Mouse (Mus musculus) frontal cortex, postnatal 36 days (tissue): ENCODE results near the gene Eif3g.

Source experiments
- DNase-seq, 2 experiments: peaks; one replicate each; pipeline ENCODE4 v3.0.0; 2022; ENCODE audit warnings: low spot score in 2 of 2

The Eif3g gene

DNA sequence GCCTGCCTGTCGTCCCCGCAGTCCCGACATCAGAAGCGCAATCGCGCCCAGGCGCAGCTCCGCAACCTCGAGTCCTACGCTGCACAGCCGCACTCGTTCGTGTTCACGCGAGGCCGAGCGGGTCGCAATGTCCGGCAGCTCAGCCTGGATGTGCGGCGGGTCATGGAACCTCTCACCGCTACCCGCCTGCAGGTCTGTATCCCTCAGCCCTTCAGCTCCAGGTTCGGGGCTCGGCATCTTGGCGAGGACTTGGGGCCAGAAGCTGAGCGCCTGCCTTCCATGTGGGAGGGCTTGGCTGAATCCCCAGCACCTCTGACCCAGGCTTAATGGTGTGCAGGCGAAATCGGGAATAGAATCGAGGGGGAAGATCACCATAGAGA is 10.0 kb downstream of the Eif3g start:
- no peak for DNase-seq

DNA sequence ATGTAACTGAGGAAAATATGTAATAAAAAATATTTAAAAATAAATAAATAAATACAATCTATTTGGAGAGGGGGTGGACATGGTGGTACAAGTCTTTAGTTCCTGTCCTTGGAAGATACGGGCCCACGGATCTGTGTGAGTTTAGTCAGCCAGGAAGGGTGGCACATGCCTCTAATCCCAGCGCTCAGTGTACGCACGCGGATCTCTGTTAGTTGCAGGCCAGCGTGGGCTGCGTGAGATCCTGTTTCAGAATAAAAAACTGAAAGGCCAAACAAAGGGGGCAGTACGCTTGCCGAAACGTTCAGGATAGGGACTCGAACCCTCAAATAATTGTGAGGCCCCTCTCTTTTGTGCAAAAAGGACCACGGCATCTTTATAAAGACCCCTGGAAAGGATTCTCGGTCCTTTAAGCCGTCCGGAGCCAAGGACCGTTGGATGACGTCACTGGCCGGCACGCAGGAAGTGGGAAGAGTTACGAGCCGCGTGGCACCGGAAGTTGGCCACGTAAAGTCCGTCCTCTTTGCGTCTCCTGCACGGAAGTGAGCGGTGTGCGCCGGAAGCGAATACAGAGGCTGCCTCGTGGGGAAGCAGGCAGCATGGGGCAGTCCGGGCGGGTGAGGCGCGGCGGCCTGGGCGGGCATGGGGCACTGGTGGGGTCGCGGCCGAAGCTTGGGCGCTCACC is 10.6 kb downstream of the Eif3g start, which contains the start of gene Ppan:
Ppan (plus strand) TSS at position 472 of the 682 bp plus-strand sequence.
- DNase-seq: peak; percentile 95 to 97

DNA sequence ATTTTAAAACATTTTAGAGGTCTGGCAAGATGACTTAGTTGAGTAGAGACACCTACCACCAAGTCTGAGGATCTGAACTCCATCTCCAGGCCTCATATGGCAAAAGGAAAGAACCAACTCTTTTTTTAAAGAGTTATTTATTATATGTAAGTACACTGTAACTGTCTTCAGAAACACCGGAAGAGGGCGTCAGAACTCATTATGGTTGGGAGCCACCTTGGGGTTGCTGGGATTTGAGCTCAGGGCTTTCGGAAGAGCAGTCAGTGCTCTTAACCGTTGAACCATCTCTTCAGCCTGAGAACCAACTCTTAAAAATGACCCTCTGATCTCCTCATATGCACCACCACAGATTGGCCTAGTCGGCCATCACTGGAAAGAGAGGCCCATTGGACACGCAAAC is 11.2 kb downstream of the Eif3g start:
- no peak for DNase-seq

DNA sequence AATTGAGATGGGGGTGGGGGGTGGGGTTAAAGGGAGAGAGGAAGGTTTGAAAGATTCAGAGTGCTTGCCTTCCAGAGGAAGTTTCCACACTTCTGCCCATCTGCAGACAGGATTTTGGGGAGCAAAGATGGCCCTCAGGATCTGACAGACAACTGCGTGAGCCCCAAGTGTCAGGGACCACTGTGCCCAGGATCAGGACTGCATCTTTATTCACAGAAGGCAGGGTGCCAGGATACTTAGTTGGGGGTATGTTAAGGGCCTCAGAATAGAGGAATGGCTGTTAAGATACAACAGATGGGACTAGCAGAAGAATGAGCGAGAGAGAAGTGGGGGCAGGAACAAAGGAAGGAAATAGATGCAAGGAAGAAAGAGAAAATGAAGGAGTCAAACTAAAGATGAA is 11.9 kb downstream of the Eif3g start:
- no peak for DNase-seq

DNA sequence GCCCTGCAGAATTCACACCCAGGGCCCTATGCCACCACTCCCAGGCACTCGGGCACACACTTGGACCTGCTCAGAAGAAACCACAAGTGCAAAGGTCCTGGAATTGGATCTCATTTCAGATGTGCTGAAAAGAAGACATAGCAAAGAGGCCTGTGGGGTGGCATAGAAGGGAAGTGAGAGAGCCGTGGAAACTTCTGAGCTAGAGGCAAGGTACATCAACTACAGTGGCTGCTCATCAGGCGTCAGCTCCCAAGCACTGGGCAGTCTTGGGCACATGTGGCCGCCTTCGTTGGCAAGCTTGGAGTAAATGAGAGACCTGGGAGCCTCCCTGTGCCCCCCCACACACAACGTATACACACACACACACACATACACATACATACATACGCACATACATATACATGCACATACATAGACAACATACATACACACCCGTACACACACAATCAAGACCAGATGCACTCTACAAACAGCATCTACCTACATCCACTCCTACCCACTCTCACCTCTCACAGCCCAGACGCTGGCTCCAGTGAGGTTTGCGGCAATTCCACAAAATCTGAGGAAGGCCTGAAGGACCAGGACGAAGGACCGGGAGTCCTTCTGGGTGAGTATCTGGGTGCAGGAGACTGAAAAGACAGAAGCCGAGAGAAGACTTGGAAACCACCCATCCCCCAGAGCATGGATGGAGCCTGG is 19.2 kb downstream of the Eif3g start, which contains the start of gene Angptl6:
Angptl6 (minus strand) TSS at position 631 of the 696 bp plus-strand sequence.
- DNase-seq: no peak

DNA sequence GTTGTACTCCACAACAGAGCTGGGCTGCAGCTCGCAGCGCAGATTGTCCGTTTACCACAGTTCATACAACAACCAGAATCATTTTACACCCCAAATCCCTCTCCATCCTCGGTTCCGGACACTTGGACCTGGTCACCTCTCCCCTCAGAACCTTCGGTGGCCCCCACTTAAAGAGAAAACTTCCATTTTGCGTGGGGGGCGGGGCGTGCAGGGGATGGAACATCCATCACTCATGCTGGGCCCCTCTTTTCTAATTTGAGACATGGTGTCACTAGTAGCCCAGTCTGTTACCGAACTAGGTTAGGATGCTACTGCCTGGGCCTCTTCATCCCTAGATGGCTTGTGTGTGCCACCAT is 19.7 kb downstream of the Eif3g start:
- no peak for DNase-seq

DNA sequence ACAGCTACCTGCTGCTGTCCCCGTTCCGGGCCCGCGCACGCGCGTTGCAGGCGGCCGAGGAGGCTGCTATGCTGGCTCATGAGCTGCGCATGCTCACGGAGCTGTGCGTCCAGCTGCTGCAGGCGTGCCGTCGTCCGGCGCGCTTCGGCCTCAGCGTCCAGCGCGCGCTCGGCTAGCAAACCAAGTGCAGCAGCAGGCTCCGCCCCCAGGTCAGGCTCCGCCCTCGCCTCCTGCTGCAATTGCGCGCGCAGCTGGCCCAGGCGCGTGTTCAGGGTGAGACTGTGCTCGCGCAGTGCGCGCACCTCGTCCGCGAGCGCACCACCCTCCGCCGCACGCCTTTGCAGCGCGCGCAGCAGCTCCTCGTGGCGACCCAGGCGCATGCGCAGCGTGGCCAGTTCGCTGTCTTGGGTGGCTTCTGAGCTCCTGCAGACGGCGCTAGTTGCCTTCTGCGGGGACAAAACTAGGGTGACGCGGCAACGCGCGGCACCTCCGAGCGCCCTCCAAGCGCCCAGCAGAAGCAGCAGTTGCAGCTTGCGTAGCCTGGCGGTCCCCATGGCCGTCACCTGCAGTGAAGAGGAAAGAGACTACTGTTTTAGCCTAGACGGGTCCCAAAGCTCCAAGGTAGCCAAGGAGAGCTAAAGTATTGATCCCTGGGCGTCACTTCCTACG is 20.2 kb downstream of the Eif3g start:
- peak; percentile 99 to 100 for DNase-seq

DNA sequence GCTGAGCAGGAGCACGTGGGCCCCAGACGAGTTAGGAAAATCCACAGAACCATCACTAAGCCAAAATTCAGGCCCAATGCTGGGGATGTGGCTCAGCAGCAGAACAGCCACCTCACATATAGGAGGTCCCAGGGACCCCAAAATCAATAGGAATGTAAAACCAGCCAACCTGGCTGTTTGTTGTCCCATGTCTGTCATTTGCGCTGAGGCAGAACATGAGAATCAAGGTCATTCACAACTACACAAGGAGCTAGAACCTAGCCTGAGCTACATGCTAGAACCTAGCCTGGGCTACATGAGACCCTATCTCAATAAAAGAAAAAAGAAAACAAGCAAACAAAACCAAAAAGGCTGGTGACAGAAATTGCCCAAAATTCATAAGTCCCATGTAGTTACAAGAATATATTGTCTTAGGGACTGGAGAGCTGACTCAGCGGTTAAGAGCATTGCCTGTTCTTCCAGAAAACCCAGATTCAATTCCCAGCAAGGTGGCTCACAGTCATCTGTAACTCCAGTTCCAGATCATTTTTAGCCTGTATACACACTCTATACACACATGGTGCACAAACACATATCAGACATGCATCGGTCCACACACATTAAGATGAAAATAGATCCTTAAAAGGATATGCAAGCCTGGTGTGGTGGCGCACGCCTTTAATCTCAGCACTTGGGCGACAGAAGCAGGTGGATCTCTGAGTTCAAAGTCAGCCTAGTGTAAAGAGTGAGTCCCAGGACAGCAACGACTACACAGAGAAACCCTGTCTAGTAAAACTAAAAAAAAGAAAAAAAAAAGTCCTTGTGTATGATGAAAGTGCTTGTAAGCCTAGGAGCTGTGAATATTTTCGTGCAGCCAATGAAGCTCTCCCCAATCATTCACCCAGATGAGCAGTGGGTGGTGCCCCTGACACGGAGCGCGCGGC is 21.0 kb downstream of the Eif3g start:
- DNase-seq: no peak

DNA sequence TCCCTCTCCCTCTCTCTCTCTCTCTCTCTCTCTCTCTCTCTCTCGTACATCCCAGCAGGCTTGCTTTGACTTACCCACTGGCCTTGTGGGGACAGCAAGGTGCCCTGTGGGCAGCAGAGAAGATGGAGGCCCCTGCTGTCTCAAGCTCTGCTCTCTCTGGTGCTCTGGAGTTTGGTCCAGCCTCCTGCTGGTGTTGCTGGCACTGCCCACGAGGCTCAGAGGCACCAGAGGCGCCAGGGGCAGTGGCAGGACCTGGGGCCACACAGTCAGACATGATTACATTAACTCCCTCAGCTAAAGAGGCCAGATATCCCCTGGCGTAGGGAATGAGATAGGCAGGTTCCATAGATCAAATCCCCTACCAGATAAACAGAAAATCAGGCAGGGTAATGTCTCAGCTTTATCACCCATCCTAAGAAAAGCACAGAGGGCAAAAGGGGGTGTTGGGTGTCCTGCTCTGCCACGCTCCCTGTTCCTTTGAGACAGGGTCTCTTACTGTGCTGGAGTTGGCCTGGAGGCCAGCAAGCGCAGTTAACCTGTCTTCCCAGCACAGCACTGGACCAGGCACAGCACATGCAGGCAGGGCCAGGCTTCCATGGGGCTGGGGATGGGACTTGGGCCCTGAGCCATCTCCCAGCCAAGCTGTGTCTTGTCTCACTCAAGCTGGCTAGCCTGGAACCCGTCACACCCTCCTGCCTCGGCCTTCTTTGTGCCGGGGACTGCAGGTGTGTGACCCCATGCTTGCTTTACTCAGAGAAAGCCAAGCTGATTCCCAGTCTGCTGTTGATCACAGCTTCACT is 21.9 kb downstream of the Eif3g start:
- DNase-seq: no peak

DNA sequence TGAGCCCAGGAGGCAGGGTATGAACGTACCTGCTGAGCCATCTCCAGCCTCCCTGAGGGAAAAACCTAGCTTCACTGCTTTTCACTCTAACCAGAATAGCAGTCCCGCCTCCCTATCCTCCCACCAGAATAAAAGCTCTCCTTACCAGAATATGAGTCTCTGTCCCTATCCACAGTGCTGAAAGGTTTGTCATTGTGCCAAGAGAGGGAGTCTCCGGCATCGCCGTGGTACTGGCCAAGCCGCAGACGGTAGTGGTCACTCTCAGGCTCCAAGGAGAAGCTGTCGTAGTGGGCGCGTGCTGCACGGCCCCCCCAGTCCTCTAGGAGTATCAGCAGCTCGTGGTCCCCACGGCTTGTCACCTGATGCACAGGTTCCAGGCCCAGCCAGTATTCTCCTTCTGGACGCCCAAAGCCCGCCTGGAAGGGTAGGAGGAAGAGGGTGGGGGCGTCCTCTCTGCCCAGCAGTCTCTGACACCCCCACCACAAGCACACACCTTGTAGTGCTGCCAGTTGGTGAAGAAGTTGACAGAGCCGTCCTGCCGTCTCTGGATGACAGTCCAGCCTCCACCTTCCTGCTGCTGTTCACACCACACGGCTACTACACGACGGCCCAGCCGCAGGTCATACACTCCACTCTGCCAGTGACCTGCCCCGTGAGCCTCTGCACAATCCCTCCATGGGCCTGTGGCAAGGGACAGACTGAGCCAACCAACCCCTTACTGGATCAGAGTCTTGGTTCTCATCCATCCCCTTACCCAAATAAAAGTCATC is 23.2 kb downstream of the Eif3g start:
- peak in 1 of 2 experiments; percentile 74 for DNase-seq

DNA sequence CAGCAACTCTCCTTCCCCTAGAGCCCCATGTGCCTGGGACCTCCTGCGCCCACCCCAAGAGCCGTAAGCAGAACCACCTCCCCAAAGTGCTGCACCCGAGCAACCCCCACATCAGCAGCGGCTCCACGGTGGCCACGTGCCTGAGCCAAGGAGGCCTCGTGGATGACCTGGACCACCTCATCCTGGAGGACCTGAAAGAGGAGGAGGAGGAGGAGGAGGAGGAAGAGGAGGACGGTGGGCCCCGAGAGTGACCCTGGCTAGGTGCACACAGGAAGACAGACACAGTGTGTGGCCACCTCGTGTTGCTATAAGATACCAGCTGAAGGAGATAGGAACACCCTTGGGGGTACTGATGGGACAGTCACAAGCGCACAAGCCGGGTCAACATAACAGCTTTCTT is 24.9 kb downstream of the Eif3g start:
- DNase-seq: no peak

DNA sequence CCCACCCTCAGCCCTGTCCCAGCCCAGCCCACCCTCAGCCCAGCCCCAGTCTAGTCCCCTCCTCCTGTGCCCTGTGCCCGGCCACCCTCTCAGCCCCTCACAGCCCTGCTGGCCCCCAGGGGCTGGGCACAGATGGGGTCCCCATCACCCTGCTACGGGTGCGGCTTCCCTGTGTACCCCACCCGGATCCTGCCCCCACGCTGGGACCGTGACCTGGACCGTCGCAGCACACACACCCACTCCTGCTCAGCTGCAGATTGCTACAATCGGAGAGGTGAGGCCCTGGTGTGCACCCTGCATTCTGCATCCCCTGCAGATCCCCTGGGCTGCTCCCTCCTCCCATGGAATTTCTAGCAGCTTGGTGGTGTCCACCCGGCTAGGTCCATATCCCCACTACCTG is 25.4 kb downstream of the Eif3g start:
- DNase-seq: no peak

DNA sequence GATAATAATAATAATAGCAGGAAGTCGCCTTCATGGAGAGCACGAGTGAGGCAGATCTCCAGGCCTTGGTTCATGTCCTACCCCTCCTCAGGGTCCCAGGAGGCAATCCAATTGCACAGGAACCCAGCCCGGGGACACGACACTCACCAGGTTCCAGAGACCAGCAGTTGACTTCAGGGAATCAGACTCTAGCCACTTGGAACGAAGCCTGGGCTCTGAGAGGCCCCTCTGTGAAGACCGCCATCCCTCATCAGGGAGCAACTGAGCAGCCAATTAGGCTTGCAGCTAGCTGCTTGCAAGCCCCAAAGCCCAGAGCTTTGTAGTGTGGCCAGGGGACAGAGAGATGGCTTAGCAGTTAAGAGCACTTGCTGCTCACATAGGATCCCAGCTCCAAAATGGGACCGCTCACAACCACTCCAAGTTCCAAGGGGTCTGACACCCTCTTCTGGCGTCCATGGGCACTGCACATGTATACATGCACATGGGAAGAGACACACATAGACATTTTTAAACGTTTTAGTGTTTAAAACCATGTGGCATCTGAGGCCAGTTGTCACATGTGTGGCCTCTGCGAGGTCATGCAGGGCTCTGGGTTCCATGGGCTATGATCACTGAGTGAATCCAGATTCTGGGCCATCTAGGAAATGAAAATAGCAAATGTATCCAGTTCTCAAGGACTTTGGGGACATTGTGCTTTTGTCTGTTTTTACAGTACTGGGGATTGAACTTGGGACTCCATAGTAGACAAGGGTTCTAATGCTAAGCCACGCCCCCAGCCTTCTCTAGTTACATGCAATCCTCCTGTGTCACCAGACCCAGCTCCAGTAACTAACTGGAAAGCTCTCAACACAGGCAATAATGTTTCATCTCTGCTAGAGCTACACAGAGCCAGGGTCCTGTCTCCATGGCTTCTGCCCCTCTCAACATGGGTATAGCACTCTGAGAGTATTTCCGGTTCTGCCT is 27.9 kb downstream of the Eif3g start:
- no peak for DNase-seq

DNA sequence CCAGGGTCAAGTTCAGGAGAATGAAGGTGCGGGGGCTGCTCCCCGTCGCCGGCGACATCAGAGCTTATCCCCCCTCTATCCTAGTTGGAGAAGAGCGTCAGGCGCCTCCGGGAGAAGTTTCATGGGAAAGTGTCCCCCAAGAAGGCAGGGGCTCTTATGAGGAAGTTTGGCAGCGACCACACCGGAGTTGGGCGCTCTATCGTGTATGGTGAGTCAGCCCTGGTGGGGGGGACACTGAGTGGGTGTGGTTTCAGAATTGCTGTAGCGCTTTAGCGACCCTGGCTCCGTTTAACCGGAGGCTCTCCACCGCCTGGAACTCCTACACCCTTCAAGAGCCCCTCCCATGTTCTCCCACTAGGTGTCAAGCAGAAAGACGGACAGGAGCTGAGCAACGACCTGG is 29.2 kb downstream of the Eif3g start:
- DNase-seq: no peak

DNA sequence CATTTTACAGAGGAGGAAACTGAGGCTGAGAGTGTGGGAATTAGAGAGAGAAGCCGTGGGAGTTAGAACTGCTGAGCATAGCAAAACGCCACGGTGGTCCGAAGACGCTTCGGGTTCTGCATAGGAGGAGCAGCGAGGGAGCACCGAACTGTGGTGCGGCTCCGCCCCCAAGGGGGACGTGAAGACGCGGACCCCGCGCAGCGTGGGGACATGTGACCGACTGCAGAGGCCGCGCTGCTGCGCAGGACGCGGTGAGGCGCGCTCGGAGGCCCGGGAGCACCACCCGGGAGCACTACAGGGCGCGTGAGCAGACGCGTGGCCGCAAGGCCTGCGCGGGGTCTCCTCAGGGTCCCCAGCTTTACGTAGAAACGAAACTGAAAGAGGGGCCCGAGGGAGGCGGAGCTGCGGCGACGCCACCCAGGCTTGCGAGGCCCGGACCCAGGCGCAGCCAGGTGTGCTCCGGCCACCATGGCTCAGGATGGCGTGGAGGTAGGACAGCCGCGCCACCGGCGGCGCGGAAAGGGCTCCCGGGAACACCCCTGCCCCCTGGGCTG is 29.9 kb downstream of the Eif3g start, which contains the start of gene A230050P20Rik:
A230050P20Rik (plus strand) TSS at position 195 of the 554 bp plus-strand sequence.
- peak; percentile 78 to 79 for DNase-seq

DNA sequence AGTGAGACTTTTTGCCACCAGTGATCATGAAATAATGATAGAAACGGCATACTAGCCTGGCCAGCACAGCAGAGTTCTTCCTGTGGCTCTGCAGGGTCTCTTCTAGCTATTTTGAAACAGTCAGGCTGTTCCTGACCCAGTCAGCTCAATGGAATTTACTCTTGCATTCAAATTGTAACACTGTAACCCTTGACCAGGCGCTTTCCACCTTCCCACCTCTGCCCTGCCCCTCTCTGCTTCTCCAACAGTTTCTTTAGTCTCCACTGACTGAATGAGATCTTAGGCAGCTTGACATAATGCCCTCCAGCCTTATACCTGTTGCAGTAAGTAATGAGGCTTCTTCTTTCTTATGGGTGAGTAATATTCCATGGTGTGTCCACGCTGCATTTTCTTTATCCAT is 31.5 kb downstream of the Eif3g start:
- no peak for DNase-seq

DNA sequence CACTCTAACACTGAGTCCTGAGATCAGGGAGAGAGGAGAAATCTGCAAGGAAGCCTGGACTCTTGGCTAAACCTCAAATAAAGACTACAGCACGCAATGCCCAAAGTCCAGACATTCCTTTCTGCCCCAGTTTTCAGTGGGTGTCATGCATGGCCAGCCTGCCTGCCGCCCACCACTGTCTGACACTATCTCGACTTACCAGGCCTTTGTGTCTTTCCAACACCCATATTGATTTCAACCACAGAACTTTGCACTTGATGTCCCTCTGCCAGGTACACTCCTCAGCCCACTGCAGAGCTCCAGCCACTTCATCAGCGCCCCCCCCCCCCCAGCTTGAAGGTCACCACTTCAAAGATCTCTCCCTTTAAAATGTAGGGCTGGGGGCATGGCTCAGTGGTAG is 36.2 kb downstream of the Eif3g start:
- DNase-seq: no peak

DNA sequence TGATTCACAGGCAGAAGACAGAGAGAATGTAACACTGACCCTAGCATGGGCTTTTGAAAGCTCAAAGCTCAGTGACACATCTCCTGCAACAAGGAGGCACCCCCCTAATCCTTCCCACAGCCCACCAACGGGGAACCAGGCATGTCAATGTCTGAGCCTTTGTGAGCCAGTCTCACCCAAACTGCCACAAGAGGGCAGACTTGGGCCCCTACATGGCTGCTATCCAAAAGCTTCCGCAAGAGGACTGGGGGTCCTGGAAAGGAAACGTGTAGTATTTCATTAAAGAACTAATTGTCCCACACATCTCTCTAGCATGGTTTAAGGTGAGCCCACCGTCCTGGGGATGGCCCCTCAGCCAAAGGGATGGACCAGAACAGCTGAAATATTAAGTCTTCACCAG is 36.6 kb downstream of the Eif3g start:
- no peak for DNase-seq

DNA sequence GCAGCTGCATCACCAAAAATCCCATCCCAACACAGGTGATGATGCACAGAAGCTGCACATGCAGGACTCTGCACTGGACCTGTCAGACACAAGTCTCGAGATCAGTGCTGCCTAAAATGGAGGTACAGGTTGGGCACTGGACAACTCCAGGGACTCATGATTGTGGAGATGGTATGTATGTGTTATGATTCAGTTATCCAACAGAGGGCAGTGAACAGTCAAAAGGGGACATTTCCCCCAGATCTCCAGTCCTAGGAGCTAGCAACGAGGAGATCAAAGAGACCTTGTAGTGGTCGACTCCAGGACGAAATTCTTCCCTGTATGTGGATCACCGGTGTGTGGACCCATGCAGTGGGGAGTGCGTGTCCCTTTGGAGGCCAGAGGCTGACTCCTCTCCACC is 38.5 kb downstream of the Eif3g start:
- DNase-seq: no peak
